Mouse (Mus musculus) ES-E14 (cell line): ENCODE results near the gene Rgs13.

Experiments
- CHD2 ChIP-seq: IDR thresholded peaks from 2 replicates; pipeline ENCODE4 v1.6.1; 2014; ENCODE audit warnings: mild to moderate bottlenecking, low read depth, low read length, inconsistent platforms
- HCFC1 ChIP-seq: IDR thresholded peaks from 2 replicates; pipeline ENCODE4 v1.6.1; 2012; ENCODE audit warnings: low read length, inconsistent platforms, borderline replicate concordance; ENCODE audit not compliant: insufficient read depth
- MAFK ChIP-seq: IDR thresholded peaks from 2 replicates; pipeline ENCODE4 v1.6.1; 2014; ENCODE audit warnings: mild to moderate bottlenecking, low read depth, low read length, inconsistent platforms; ENCODE audit not compliant: insufficient read depth
- ZC3H11A ChIP-seq: IDR thresholded peaks from 2 replicates; pipeline ENCODE4 v1.6.1; 2012; ENCODE audit warnings: low read depth, mild to moderate bottlenecking, inconsistent platforms, low read length, borderline replicate concordance
- ZNF384 ChIP-seq: IDR thresholded peaks from 2 replicates; pipeline ENCODE4 v1.6.1; 2012; ENCODE audit warnings: low read depth, low read length, inconsistent platforms

DNA sequence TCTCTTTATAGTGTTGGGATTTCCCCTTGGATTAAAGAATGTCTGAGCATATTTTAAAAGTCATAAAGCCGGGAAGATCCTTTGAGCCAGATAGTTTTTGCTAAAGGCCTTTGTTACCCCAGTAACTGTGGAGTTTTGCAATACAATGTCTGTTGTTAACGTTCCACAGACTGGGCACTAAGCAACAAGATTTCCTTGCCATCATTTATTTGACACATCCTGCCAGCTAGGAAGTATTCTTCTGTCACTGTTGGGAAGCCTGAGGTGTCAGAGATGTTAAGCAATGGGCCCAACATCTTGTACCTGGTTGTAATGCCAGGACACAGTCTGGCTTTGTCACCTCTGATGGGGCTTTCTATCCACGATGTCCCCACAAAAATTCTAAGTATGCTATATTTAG lies 33.7 kb upstream of the Rgs13 start:
- TF ChIP-seq MAFK (no peak), ZC3H11A (no peak), CHD2 (no peak), ZNF384 (no peak), HCFC1 (no peak)
